Mouse (Mus musculus) E14TG2a.4 (cell line): Measurements from ENCODE around the gene Mylk.
"Not testable (repeated sequence)": the region's sequence is repeated elsewhere in the genome, so short reads cannot be mapped to it uniquely, and the experiment has no call there.

Experiments used
- CTCF ChIP-seq: conservative IDR thresholded peaks from 2 replicates; pipeline ENCODE4 v1.5.1; 2014; ENCODE audit warnings: low read length
- NANOG ChIP-seq: IDR thresholded peaks from 2 replicates; pipeline ENCODE4 v1.6.1; 2014; ENCODE audit warnings: borderline replicate concordance, low read length, mixed read lengths
- POU5F1 ChIP-seq: IDR thresholded peaks from 2 replicates; pipeline ENCODE4 v1.6.1; 2014; ENCODE audit warnings: low read length, borderline replicate concordance

DNA sequence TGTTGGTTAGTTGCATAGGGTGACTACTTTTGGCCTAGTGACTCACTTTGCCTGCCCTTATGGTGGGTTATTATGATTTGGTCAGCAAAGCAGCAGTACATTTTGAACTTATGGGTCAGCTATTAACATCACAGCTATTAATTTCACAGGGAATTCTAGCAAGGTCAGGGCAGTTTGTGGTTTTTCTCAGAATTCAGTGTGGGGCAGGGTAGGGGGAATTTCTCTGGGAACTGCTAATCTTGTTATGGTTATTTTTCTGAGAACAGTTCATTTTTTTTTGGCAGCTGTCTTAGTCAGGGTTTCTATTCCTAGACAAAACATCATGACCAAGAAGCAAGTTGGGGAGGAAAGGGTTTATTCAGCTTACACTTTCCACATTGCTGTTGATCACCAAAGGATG, 16.4 kb upstream of the Mylk start:
- TF ChIP-seq CTCF, NANOG, POU5F1: not testable (repeated sequence)
